Mouse (Mus musculus): Measurements from ENCODE around the gene Plppr3.

The Plppr3 gene

GRCm38 (mm10) chr10:79866601-79867000 is 7.8 kb downstream of the Plppr3 start:
- DNase-seq (ENCODE audit: low read depth, low spot score) = no peak

DNA sequence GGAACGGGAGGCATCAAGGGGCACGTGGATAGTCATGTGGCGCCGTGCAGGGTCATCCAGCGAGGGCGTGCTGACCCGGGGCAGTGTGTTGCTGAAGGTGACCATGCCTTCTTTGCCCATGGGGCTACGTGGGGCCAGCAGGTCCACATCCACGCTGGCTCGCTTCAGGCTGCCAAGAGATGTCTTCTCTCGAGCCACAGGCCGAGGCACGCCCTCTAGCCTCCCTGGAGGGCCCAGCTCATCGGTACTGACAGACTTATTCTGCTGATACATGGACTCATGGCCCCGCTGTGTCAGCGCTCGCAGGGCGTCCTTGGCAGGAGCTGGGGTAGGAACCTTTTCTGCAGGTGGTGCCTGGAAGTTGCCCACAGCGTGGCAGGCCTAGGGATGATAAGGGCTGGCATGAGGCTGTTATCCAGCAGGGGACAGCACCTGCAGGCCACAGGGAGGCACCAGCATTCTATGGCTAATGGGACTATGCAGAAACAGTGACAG is 8.6 kb downstream of the Plppr3 start:
- DNase-seq (ENCODE audit: low read depth, low spot score) = peak; percentile 48

DNA sequence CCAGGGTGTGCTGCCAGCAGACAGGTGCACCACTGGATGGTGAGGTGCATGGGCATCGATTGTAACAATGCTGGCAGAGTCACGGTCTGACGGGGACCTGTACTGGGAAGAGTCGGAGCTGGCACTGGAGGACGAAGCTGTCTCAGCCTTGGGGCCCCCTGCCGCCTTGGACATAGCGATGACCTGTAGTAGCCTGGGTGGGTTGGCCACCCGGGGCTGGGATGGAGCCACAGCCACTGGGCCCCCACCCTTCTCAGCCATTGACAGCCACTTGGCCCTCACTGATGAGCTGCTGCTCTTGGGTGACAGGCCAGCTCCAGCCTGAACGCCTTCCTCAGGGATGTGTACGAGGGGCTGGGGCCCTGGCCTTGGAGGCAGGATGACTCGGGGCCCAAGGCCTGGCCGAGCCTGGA is 9.2 kb downstream of the Plppr3 start:
- DNase-seq (ENCODE audit: low read depth, low spot score) = no peak

DNA sequence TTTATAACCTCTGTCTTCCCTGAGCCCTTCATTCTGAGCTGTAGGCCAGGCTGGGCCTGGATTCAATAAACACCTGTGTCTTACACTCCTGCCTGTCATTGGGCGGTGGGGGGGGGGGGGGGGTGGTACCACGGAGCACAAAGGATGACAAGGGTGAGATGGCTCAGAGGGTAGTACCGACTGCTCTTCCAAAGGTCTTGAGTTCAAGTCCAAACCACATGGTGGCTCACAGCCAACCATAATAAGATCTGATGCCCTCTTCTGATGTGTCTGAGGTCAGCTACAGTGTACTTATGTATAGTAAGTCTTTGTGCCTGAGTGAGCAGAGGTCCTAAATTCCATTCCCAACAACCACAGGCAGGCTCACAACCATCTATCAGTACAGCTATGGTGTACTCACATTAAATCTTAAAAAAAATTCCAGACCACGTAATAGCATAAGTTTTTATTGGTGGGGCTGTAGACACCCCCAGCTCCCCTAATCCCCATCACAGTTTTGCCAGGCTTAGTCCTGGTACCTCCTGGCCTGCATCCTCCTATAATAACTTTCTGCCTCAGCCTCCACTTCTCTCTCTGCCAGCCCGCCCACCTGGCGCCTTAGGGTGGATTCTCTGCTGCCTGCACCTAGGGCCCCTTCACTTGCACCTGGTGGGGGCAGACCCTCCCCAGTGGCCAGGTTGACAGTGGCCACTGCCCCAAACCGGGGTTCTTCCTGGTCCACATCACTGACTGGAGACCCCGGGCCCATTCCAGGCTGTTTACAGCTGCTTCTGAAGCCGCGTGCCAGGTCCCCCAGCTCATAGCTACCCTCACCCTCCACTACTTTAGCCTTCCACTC is 9.9 kb downstream of the Plppr3 start:
- DNase-seq (ENCODE audit: low read depth, low spot score) = no peak

DNA sequence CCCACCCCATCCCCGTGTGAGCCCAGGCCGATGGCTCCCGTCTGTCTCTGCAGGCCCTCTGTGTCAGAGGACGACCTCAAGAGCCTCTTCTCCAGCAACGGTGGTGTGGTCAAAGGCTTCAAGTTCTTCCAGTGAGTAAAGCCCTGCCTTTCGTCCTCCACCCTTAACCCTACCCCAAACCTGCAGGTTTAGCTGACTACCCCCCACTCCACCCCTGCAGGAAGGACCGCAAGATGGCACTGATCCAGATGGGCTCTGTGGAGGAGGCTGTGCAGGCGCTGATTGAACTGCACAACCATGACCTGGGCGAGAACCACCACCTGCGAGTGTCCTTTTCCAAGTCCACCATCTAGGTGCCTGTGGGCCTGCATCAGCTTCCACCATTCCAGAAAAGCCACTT is 11.5 kb downstream of the Plppr3 start:
- DNase-seq (ENCODE audit: low read depth, low spot score) = no peak

DNA sequence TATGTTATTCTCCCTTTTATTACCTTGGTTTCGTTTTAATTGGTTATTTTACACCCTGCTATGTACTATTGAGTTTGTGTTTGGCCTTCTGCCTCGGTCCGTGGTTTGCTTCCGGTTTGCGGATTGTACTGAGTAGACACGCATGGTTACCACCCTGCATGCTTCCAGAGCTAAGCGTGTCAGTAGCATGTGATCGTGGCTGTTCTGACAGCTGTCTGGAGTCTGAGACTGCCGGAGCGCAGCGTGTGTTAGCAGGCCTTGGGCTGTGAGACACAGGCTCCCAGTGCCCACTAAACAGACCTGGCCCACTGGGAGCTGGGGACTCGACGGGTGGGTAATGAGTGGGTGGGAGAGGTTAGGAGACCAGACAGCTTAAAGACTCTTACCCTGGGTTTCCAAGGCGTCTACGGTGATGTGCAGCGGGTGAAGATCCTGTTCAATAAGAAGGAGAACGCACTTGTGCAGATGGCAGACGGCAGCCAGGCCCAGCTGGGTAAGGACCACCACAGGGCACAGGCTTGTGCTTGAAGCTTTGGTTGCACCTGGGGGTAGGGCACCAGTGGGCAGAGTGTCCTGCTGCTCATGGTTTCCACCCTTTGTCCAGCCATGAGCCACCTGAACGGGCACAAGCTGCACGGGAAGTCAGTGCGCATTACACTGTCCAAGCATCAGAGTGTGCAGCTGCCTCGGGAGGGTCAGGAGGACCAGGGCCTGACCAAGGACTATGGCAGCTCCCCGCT is 12.2 kb downstream of the Plppr3 start:
- DNase-seq (ENCODE audit: low read depth, low spot score) = no peak

DNA sequence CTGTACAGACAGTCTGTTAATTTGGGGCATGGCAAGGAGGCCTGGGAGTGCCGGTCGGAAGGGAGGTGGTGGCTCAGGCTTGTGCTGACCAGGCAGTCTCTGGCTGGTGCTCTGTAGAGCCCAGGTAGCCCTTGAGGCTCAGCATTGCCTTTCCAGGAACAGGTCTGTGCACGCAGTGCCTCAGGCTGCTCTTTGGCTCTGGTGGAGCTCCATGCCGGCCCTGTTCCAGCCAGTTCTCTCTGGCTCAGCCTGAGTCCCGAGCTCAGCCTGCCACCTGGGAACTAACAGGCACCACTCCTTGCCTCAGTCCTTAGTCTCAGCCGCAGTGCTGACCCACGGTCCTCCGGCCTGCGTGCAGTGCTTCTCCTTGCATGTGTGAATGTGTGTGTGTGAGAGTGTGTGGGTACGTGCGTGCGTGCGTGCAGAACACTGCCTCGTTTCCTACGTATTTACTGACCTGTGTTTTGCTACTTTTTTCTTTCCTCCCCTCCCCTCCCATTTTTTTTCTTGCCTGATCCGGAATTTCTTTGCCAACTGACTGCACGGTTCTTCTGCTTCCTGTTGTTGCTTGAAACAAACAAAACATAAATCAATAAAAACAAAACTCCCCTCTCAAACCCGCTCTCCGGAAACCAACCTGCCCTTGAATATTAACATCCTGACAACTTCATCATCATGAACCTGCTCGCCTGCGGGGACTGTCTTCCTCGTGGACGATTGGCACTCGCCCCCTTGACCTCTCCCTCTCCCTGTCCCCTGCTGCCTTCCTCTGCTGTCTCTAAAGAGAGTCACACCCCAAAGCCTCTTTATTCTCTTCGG is 13.0 kb downstream of the Plppr3 start:
- DNase-seq (ENCODE audit: low read depth, low spot score) = peak; percentile 91

DNA sequence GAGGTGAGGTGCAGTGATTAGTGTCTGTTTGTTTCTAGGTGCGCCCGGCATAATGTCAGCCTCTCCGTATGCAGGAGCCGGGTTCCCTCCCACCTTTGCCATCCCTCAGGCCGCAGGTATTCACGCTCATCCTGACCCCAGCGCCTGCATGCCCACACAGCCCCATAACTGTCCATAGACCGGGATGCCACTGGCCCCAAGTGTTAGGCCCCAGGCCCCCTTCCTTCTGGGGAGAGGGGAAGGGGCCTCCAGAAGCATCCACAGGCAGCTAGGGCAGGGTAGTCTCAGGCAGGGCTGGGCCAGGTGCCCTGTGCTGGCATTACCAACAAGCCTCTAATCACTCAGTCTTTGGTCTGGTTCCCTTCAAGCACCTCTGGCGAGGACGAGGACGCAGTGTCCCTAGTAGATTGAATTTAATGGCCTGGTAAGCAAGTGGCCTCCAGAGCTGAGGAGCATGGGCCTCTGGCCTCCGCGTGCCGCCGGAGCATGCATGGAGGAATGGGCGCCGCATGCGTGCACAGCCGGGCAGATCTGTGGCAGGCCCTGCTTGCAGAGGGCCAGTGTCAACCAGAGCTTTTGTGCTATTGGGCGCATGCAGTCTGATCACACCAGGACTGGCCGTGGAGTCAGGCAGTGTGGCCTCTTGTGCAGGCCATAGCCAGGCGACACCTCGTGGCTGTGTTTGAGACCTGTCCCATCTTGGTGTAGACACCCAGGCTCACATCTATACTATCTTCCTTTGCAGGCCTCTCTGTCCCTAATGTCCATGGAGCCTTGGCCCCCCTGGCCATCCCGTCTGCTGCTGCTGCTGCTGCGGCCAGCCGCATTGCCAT is 14.1 kb downstream of the Plppr3 start:
- DNase-seq (ENCODE audit: low read depth, low spot score) = no peak

- DNase-seq (ENCODE audit: low read depth, low spot score) = no peak
These were observed 15.3 kb downstream of the Plppr3 start for GRCm38 (mm10) chr10:79859116-79859515.

DNA sequence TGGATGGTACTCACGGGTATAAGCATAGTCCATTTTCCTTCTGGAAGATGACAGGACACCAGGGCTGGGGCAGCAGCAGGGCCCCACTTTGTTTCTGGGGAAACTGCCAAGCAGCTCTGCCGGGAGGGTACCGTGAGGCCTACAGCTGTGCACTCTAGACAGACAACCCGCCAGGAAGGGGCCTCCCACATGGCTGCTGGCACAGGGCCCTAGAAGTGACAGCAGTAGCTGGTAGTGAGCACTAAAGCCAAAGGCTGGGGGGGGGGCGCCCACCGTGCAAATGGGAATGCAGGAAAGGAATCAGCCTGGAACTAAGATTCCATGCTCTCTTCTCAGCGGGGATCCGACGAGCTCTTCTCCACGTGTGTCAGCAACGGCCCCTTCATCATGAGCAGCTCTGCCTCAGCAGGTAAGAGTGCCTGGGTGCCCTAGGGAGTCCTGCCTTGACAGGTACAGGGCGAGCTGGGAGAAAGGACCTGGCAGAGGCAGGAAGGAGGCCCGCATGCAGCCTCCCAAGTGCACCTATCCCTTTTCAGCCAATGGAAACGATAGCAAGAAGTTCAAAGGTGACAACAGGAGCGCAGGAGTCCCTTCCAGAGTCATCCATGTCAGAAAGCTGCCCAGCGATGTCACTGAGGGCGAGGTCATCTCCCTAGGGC is 15.9 kb downstream of the Plppr3 start:
- no peak for DNase-seq (ENCODE audit: low read depth, low spot score)

DNA sequence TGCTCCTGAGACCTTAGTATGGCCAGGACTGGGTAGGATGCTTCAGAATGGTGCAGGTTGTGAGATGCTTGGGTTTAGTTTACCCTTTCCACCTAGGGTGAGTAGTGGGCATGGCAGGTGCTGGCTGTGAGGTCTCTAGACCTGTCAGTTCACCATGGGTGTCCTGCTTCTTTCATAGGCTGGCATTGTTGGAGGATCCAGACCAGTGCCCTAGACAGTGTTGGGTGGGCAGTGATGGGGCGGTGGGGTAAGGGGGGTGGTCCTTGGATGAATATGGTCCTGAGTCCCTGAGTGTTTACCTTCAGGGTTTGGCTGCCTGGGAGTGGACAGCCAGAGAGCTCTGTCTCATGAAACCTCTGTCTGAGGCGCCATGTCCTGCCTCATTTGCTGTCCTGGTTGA is 16.5 kb downstream of the Plppr3 start:
- no peak for DNase-seq (ENCODE audit: low read depth, low spot score)

DNA sequence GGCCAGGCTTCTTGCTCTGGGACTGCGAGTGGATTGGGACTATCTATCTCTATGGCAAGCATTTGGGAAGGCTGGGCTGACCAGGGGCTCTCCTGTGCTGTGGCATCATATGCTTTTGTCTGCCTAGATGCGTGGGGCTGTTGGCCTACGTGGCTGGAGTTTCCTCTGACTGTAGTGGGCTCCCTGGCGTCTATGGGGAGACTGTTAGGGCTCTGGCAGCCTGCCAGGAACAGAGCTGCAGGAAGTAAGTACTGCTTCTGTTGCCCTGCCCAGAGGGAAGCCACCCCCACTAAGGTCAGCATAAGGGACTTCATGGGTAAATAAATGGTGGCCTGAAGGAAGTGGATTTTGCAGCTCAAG is 17.0 kb downstream of the Plppr3 start:
- no peak for DNase-seq (ENCODE audit: low read depth, low spot score)

DNA sequence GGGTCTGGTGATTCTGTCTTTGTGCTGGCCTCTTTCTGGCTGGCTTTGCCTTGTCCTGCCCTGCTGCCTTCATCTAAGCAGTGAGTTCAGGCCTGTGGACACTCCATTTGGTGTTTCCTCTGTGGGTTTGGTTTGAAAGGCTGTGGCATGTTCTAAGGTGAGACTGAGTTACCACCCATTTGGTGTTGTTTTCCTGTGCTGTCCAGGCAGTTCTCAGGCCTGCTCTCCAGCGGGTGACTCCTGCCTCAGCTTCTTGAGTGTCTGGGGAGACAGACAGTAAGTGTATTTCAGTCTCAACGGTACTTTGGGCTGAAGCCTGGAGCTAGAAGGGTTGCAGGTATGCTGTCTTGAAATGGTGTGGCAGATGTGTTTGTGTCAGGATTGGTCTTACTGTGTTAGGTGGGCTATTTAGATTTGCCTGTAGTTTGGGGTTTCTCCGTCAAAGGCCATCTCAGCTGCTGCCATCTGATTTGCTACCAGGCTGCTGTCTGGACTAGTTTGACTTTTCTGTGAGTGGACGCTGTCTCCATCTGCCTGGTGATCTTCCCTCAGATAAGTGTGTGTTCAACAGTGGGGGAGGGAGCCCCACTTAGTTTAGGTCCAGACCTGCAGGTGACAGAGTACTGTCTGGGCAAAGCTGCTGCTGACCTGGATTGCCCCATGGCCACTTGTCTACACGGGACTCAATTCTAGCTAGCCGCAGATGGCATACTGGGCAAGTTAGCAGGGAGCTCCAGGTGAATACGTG is 17.6 kb downstream of the Plppr3 start:
- DNase-seq (ENCODE audit: low read depth, low spot score) = no peak

DNA sequence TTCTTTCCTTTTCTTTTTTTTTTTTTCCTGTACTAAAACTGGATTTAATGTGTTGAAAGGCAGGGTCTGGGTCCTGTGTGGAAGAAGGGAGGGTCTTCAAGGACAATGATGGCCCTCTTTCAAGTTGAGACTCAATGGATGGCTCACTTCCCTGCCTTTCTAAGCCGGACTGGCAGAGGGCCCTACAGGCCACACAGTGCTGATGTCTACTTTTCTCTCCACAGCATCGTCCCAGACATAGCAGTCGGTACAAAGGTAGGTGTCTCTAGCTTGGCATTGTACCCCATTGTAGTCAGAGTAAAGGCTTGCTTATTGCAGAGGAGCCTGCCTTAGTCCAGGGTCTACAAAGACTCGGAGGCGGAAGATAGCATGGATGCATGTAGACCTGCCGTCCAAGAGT is 18.2 kb downstream of the Plppr3 start:
- DNase-seq (ENCODE audit: low read depth, low spot score) = no peak

DNA sequence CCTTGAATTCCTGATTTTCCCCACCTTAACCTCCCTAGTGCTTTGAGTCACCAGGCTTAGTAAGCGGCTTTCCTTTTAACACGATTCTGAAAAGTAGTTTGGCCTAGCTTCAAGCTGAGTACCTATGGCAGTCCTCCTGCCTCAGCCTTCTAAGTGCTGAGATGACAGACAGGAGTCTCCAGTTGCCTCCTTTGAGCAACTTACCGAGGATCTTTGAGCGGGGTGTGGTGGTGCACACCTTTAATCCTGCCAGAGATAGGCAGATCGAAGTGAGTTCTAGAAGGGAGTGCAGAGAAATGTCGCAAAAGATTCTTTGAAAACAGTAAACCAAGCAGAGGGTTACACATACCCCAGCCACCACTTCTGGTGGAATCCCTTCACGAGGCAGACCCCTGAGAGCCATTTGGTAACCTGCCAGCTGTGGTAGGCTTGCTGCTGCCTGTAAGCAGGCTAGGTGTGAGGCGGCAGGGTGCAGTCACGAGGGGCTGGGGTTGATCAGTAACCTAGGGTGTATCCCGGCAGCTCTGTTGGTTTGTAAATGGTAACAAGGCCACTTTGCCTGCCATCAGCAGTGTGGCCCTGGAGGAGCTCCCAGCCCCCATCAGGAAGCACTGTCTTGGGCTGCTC is 18.8 kb downstream of the Plppr3 start:
- peak; percentile 79 for DNase-seq (ENCODE audit: low read depth, low spot score)

DNA sequence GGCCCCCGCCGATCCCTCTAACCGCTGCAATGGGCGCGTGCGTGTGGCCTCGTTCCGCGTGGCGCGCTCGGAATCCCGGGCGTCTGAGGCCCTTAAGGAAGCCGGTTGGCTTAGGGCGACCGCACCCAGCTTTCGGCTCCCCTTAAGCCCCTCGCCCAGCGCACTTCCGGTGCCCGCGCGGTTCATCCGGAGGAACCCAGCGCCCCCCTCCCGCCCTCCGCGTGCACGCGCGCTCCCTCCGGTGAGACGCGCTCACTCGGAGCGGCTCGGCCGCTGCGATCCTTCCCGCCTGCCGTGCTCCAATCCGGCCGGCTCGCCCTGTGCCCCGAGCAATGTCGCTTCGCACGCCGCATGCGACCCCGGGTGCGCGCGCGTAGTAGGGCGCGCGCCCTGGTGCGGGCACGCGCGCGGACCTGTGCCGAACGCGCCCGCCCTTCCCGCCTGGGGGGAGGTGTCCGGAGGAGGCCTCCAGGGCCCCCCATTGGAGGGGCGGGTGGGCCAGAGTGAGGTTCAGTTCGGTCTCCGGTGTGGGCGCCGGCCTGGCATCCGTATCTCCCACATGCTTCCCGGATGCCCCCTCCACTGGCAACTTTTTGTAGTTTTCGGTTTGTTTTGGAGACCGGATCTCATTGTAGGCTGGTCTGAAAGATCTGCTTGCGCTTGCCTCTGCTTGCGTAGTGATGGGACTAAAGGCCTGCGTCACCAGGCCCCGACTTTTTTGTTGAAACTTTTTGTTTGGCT is 19.5 kb downstream of the Plppr3 start:
- peak; percentile 90 for DNase-seq (ENCODE audit: low read depth, low spot score)

DNA sequence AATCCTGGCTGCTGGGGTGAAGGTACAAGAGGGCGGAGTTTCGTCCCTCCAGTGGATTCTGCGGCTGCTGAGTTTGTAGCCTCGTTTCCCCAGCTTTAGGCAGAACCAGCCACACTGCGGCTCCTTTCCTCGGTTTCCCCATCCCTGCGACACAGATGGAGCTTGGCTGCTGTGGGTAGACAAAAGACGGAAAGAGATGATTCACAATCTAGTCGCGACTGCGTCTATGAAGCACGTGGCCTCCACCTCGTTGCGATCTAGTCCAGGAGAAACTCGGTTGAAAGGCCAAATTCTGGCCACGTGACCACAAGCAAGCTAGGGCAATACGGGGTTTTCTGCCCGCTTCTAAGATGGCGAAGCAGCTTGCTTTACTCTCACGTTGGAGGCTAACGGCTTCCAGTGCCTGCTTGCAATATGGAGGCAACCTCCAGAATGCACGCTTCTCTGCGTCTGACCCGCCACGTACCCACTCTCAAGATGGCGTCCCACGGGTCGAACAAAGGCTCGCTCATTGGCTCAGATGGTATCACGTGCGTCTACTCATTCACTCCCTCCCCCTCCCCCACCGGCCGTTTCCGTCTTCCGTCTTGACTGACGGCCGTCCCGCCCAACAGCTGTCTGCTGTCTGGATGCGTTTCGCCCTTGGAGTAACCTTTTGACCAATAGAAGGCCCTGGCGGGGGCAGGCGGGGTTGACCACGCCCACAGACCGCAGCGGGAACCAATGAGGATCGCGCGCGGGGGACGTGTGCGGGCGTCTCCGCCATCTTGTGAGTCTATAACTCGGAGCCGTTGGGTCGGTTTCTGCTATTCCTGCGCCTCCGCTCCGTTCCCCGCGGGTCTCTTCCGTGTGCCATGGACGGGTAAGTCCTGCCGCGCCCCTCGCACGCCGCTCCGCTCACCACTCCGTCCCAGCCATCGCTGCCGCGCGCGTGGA is 20.3 kb downstream of the Plppr3 start, which contains the start of gene Ptbp1:
TSS of gene Ptbp1 (plus strand) at position 568 of the 936 bp plus-strand sequence.
- peak; percentile 100 for DNase-seq (ENCODE audit: low read depth, low spot score)

DNA sequence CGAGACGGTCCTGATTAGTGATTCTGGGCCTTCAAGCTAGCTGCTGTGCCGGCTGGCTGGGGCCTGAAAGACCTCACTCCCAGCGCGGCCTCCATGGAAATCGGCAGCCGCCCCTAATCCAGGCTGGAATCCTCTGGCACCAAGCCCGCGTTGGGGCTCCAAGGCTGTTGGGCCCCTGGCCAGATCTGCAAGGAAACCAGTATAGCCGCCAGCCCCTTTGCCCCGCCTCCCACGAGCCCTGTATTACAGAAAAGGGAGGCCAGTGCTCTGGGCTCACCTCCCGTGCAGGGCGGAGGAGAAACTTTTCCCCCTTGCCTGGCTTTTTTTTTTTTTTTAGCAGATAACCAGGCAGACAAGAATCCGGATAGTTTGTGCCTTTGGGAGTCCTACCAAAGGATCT is 21.0 kb downstream of the Plppr3 start:
- peak; percentile 88 for DNase-seq (ENCODE audit: low read depth, low spot score)

Data from ZHBTc4 (cell line).